Mouse (Mus musculus) monocyte, adult 5-6 weeks (primary cell): ENCODE data around the gene Gak. TPM values are rescaled to one million over a fixed set of nuclear protein-coding genes. Genes with fewer than 3 reads are reported as not detected.

Experiments used
- ATAC-seq: fragments of 153-309, 156-312 bp; replicated peaks from 2 replicates; pipeline ENCODE4 v1.8.0; 2017; ENCODE audit warnings: mild to moderate bottlenecking; ENCODE audit not compliant: low TSS enrichment, insufficient number of reproducible peaks, severe bottlenecking, poor library complexity, low FRiP score
- total RNA-seq: library from RNA; stranded (forward); fragments of 200-1000, 200-491, 200-594 nt; gene quantifications from 3 replicates; pipeline ENCODE4 v1.2.3, GENCODE M21; 2017

The Gak gene
- 143 to 191 TPM (median 183 TPM) in 3 replicates for total RNA-seq

GRCm38 (mm10) chr5:108629634-108630483 lies at the start of gene Gak, which contains the start of gene Tmem175:
TSS of gene Gak (minus strand) at chr5:108629755.
TSS of gene Tmem175 (plus strand) at chr5:108629770.
- peak; percentile 97 for ATAC-seq

GRCm38 (mm10) chr5:108678296-108678854 lies 48.8 kb upstream of the Gak start:
- ATAC-seq: no peak

- no peak for ATAC-seq
Measured at GRCm38 (mm10) chr5:108677605-108678295, 48.2 kb upstream of the Gak start.

- ATAC-seq: no peak
Measured at GRCm38 (mm10) chr5:108676772-108677498, 47.4 kb upstream of the Gak start.

GRCm38 (mm10) chr5:108675251-108675816 lies 45.8 kb upstream of the Gak start, which contains the start of gene Slc26a1:
TSS of gene Slc26a1 (minus strand) at chr5:108675569.
- ATAC-seq: no peak

GRCm38 (mm10) chr5:108674624-108675023 lies 45.1 kb upstream of the Gak start:
- ATAC-seq: no peak

- ATAC-seq: no peak
Measured at GRCm38 (mm10) chr5:108671757-108672156, 42.2 kb upstream of the Gak start.

- ATAC-seq: no peak
Measured at GRCm38 (mm10) chr5:108670785-108671184, 41.2 kb upstream of the Gak start.

GRCm38 (mm10) chr5:108669986-108670385 lies 40.4 kb upstream of the Gak start:
- no peak for ATAC-seq

GRCm38 (mm10) chr5:108668977-108669936 lies 39.7 kb upstream of the Gak start, which contains the start of gene Dgkq:
TSS of gene Dgkq (minus strand) at chr5:108669672.
- ATAC-seq: peak; percentile 84

GRCm38 (mm10) chr5:108668387-108668932 lies 38.9 kb upstream of the Gak start:
- ATAC-seq: no peak

GRCm38 (mm10) chr5:108667370-108667769 lies 37.8 kb upstream of the Gak start:
- no peak for ATAC-seq

- no peak for ATAC-seq
Measured at GRCm38 (mm10) chr5:108665066-108665465, 35.5 kb upstream of the Gak start.

GRCm38 (mm10) chr5:108662772-108663171 lies 33.2 kb upstream of the Gak start:
- no peak for ATAC-seq

GRCm38 (mm10) chr5:108660632-108661268 lies 31.2 kb upstream of the Gak start:
- peak; percentile 92 for ATAC-seq

- 0 out of 2 replicates have a peak, but pooled peaks have one; percentile 2 for ATAC-seq
Measured at GRCm38 (mm10) chr5:108659698-108660631, 30.4 kb upstream of the Gak start, which contains the start of gene Idua. TSS of gene Idua (plus strand) at chr5:108660331.
